17 mouse cellular contexts compared by ENCODE assay signal in genomic region chr2:38992452-38992851, GRCm38 (mm10). TPM values are rescaled to one million over a fixed set of nuclear protein-coding genes. Genes with fewer than 3 reads are reported as not detected.
DNase-seq lines count a peak whose midpoint lies in the region; ATAC-seq lines count a peak whose summit lies in the region.
"Had no signal": no experiment of that assay in that cellular context is flagged by ENCODE, and none has a peak within 500 bp of the region (broad histone marks: within the 10 kb centered on the region; RNA-seq: fewer than 3 reads in every experiment).

No protein-coding gene starts in this region.

- H3K9ac ChIP-seq in forebrain, embryonic 11.5 days (ENCODE audit: low read length) = no peak overlapping the region
- H3K9ac ChIP-seq in limb, embryonic 13.5 days = peak overlapping the region; percentile 4; the same call in 1 of the 2 replicates
- H3K9ac ChIP-seq: hindbrain, embryonic 12.5 days; liver, embryonic 14.5 days had no signal

- no peak overlapping the region for H3K27ac ChIP-seq in forebrain, embryonic 11.5 days (ENCODE audit: low read depth, low read length)
- no peak overlapping the region for H3K27ac ChIP-seq in forebrain, embryonic 10.5 days
- H3K27ac ChIP-seq in limb, embryonic 13.5 days = no peak overlapping the region
- no peak overlapping the region for H3K27ac ChIP-seq in limb, embryonic 10.5 days
- H3K27ac ChIP-seq in embryonic facial prominence, embryonic 10.5 days (replicated peaks) = no peak overlapping the region
- H3K27ac ChIP-seq: heart, adult 2 months; hindbrain, embryonic 12.5 days; liver, embryonic 14.5 days had no signal

- no peaks in the 10 kb centered on the region for H3K9me3 ChIP-seq in forebrain, embryonic 11.5 days (ENCODE audit: control insufficient read depth, low read length)
- no peaks in the 10 kb centered on the region for H3K9me3 ChIP-seq in forebrain, embryonic 10.5 days
- H3K9me3 ChIP-seq in limb, embryonic 13.5 days = no peaks in the 10 kb centered on the region
- H3K9me3 ChIP-seq in limb, embryonic 10.5 days (replicated peaks) = no peaks in the 10 kb centered on the region
- no peaks in the 10 kb centered on the region for H3K9me3 ChIP-seq in embryonic facial prominence, embryonic 10.5 days
- H3K9me3 ChIP-seq: hindbrain, embryonic 12.5 days had no signal

- peak; percentile 11 for DNase-seq in forebrain, embryonic 11.5 days (ENCODE audit: low spot score)
- DNase-seq in forebrain, embryonic 10.5 days (ENCODE audit: extremely low spot score, low spot score) = no peak
- no peak for DNase-seq in limb, embryonic 10.5 days (ENCODE audit: low spot score)
- DNase-seq in adrenal gland, postnatal 10 days = peak; percentile 83
- DNase-seq in kidney, postnatal 25 days = peak; percentile 64 to 71
- DNase-seq in embryonic facial prominence, embryonic 10.5 days (ENCODE audit: low spot score) = no peak
- DNase-seq: cerebellum, postnatal 14 days; heart, adult 2 months; left cerebral cortex, postnatal 4 days; thymus, adult 2 months had no signal

- no peaks in the 10 kb centered on the region for H3K36me3 ChIP-seq in forebrain, embryonic 11.5 days (ENCODE audit: control insufficient read depth, insufficient read depth, low read length)
- H3K36me3 ChIP-seq in forebrain, embryonic 10.5 days (replicated peaks) = no peaks in the 10 kb centered on the region
- no peaks in the 10 kb centered on the region for H3K36me3 ChIP-seq in limb, embryonic 13.5 days
- no peaks in the 10 kb centered on the region for H3K36me3 ChIP-seq in limb, embryonic 10.5 days
- H3K36me3 ChIP-seq in embryonic facial prominence, embryonic 10.5 days (replicated peaks) = no peaks in the 10 kb centered on the region
- H3K36me3 ChIP-seq: hindbrain, embryonic 12.5 days had no signal

- no peak overlapping the region for H3K4me3 ChIP-seq in forebrain, embryonic 11.5 days (ENCODE audit: low read depth, low read length)
- H3K4me3 ChIP-seq in forebrain, embryonic 10.5 days = no peak overlapping the region
- H3K4me3 ChIP-seq in limb, embryonic 13.5 days = no peak overlapping the region
- H3K4me3 ChIP-seq in limb, embryonic 10.5 days = no peak overlapping the region
- no peak overlapping the region for H3K4me3 ChIP-seq in embryonic facial prominence, embryonic 10.5 days
- H3K4me3 ChIP-seq: erythroblast, embryonic 14.5 days; heart, adult 2 months; hindbrain, embryonic 12.5 days; myocyte had no signal

- WGBS in forebrain, embryonic 11.5 days = 70% methylated on average over 4 of the region's 4 CpGs
- 77% methylated on average over 4 of the region's 4 CpGs for WGBS in forebrain, embryonic 10.5 days
- 48% methylated on average over 4 of the region's 4 CpGs for WGBS in limb, embryonic 13.5 days
- WGBS in limb, embryonic 10.5 days = 75% methylated on average over 4 of the region's 4 CpGs
- WGBS in embryonic facial prominence, embryonic 10.5 days = 71% methylated on average over 4 of the region's 4 CpGs

- no peak for ATAC-seq in forebrain, embryonic 11.5 days (replicated peaks; ENCODE audit: low FRiP score)
- no peak for ATAC-seq in limb, embryonic 13.5 days (ENCODE audit: low FRiP score, low read depth)
- no peak for ATAC-seq in erythroblast, adult 5-6 weeks (replicated peaks; ENCODE audit: low FRiP score, poor library complexity, severe bottlenecking)

- H3K4me1 ChIP-seq in forebrain, embryonic 11.5 days (replicated peaks; ENCODE audit: control insufficient read depth, insufficient read depth, low read length) = no peaks in the 10 kb centered on the region
- H3K4me1 ChIP-seq in forebrain, embryonic 10.5 days = peaks cover 2% of the 10 kb centered on the region
- H3K4me1 ChIP-seq in limb, embryonic 13.5 days = peaks cover 7% of the 10 kb centered on the region
- no peaks in the 10 kb centered on the region for H3K4me1 ChIP-seq in limb, embryonic 10.5 days
- peaks cover 7% of the 10 kb centered on the region; the same call in 1 of the 2 replicates for H3K4me1 ChIP-seq in embryonic facial prominence, embryonic 10.5 days

- no peak overlapping the region for H3K4me2 ChIP-seq in forebrain, embryonic 11.5 days (ENCODE audit: low read depth, low read length, severe bottlenecking)
- no peak overlapping the region for H3K4me2 ChIP-seq in limb, embryonic 13.5 days (replicated peaks)
- H3K4me2 ChIP-seq: hindbrain, embryonic 12.5 days; midbrain, embryonic 11.5 days had no signal

- H3K27me3 ChIP-seq in forebrain, embryonic 11.5 days (ENCODE audit: control insufficient read depth, insufficient read depth, low read length) = no peaks in the 10 kb centered on the region
- H3K27me3 ChIP-seq in forebrain, embryonic 10.5 days (ENCODE audit: poor library complexity, severe bottlenecking) = peaks cover 8% of the 10 kb centered on the region
- H3K27me3 ChIP-seq in limb, embryonic 13.5 days = no peaks in the 10 kb centered on the region
- no peaks in the 10 kb centered on the region for H3K27me3 ChIP-seq in limb, embryonic 10.5 days (ENCODE audit: low read depth, poor library complexity, severe bottlenecking)
- H3K27me3 ChIP-seq in embryonic facial prominence, embryonic 10.5 days (replicated peaks; ENCODE audit: low read depth, poor library complexity, severe bottlenecking) = peaks cover 9% of the 10 kb centered on the region
- H3K27me3 ChIP-seq: hindbrain, embryonic 12.5 days had no signal

RNA-seq across cellular contexts. Expression of gene Wdr38, which starts 4.8 kb away (rescaled TPM):
- 1.5 and 1.8 TPM in 2 replicates for polyA plus RNA-seq in forebrain, embryonic 11.5 days (2014; fragmentation: Nextera tagmentation; extraction: Ambion mirVana)
- 1.7 and 1.9 TPM in 2 replicates for polyA plus RNA-seq in forebrain, embryonic 10.5 days (2016; fragmentation: Nextera tagmentation; extraction: Ambion mirVana)
- polyA plus RNA-seq in limb, embryonic 13.5 days (2015; fragmentation: Nextera tagmentation; extraction: Ambion mirVana) = 1.8 and 1.9 TPM in 2 replicates
- 1.3 and 1.6 TPM in 2 replicates for polyA plus RNA-seq in limb, embryonic 10.5 days (2016; fragmentation: Nextera tagmentation; extraction: Ambion mirVana)
- under 1 TPM; 0.21 to 0.27 TPM for total RNA-seq in adrenal gland, postnatal 10 days (2021)
- total RNA-seq in erythroblast, adult 5-6 weeks (2015; ENCODE audit: low replicate concordance) = 0.19 TPM in 1 of 2 replicates, not detected in the other
- total RNA-seq in erythroblast, adult 5-6 weeks (2017; ENCODE audit: low replicate concordance) = not detected in 2 replicates
- 1.6 TPM in 2 replicates for polyA plus RNA-seq in embryonic facial prominence, embryonic 10.5 days (2016; fragmentation: Nextera tagmentation; extraction: Ambion mirVana)
- polyA plus RNA-seq: erythroblast, embryonic 14.5 days had no signal

RNA-seq across cellular contexts. Expression of gene Arpc5l, which starts 12.7 kb away (rescaled TPM):
- 146 and 147 TPM in 2 replicates for polyA plus RNA-seq in forebrain, embryonic 11.5 days (2014; fragmentation: Nextera tagmentation; extraction: Ambion mirVana)
- 126 and 131 TPM in 2 replicates for polyA plus RNA-seq in forebrain, embryonic 10.5 days (2016; fragmentation: Nextera tagmentation; extraction: Ambion mirVana)
- polyA plus RNA-seq in limb, embryonic 13.5 days (2015; fragmentation: Nextera tagmentation; extraction: Ambion mirVana) = 111 and 115 TPM in 2 replicates
- polyA plus RNA-seq in limb, embryonic 10.5 days (2016; fragmentation: Nextera tagmentation; extraction: Ambion mirVana) = 116 and 129 TPM in 2 replicates
- 10 to 100 TPM; 59.7 to 61.2 TPM for total RNA-seq in adrenal gland, postnatal 10 days (2021)
- 25.6 and 27.8 TPM in 2 replicates for total RNA-seq in erythroblast, adult 5-6 weeks (2015; ENCODE audit: low replicate concordance)
- 13.5 and 14.1 TPM in 2 replicates for total RNA-seq in erythroblast, adult 5-6 weeks (2017; ENCODE audit: low replicate concordance)
- polyA plus RNA-seq in embryonic facial prominence, embryonic 10.5 days (2016; fragmentation: Nextera tagmentation; extraction: Ambion mirVana) = 121 and 124 TPM in 2 replicates

RNA-seq across cellular contexts. Expression of gene Rpl35, which starts 13.0 kb away (rescaled TPM):
- polyA plus RNA-seq in forebrain, embryonic 11.5 days (2014; fragmentation: Nextera tagmentation; extraction: Ambion mirVana) = 901 and 1,011 TPM in 2 replicates
- polyA plus RNA-seq in forebrain, embryonic 10.5 days (2016; fragmentation: Nextera tagmentation; extraction: Ambion mirVana) = 1,010 and 1,015 TPM in 2 replicates
- polyA plus RNA-seq in limb, embryonic 13.5 days (2015; fragmentation: Nextera tagmentation; extraction: Ambion mirVana) = 945 and 972 TPM in 2 replicates
- 939 and 1,103 TPM in 2 replicates for polyA plus RNA-seq in limb, embryonic 10.5 days (2016; fragmentation: Nextera tagmentation; extraction: Ambion mirVana)
- total RNA-seq in adrenal gland, postnatal 10 days (2021) = 100 to 1,000 TPM; 511 to 525 TPM
- total RNA-seq in erythroblast, adult 5-6 weeks (2015; ENCODE audit: low replicate concordance) = 144 and 170 TPM in 2 replicates
- 142 and 181 TPM in 2 replicates for total RNA-seq in erythroblast, adult 5-6 weeks (2017; ENCODE audit: low replicate concordance)
- polyA plus RNA-seq in embryonic facial prominence, embryonic 10.5 days (2016; fragmentation: Nextera tagmentation; extraction: Ambion mirVana) = 992 and 1,047 TPM in 2 replicates

Comparison
In these comparisons a context has a peak if more than half of its experiments do, and no peak if none do; other contexts are left out.
1. DNase-seq: peak in forebrain, embryonic 11.5 days (single experiment), adrenal gland, postnatal 10 days (single experiment) and kidney, postnatal 25 days (2 of 2); none in forebrain, embryonic 10.5 days (single experiment), limb, embryonic 10.5 days (single experiment) and embryonic facial prominence, embryonic 10.5 days (single experiment).